12 mouse cellular contexts compared by ENCODE assay signal in the genomic region with DNA sequence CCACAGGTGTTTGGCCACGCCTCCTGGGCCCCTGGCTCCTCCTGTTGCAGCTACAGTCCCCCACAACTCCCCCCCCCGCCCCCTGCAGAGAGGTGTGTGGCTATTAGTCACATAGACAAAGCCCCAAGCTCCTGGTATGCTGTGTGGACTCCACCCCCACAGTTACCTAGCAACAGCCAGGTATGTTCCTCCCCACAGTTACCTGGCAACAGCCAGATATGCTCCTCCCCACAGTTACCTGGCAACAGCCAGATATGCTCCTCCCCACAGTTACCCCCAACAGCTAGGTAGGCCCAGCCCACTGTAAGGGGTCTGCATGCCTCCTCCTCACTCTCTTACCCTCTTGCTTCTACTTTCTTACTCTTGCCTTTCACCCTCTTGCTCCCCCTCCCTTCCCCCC. TPM values are rescaled to one million over a fixed set of nuclear protein-coding genes. Genes with fewer than 3 reads are reported as not detected.
DNase-seq lines count a peak whose midpoint lies in the region; ATAC-seq and TF ChIP-seq lines count a peak whose summit lies in the region.
"Had no signal": no experiment of that assay in that cellular context is flagged by ENCODE, and none has a peak within 500 bp of the region (broad histone marks: within the 10 kb centered on the region; RNA-seq: fewer than 3 reads in every experiment).

No protein-coding gene starts in this region.

- 0 out of 2 replicates have a peak, but pooled peaks cover 13% of the 10 kb centered on the region for H3K4me1 ChIP-seq in lung, embryonic 15.5 days
- no peaks in the 10 kb centered on the region for H3K4me1 ChIP-seq in lung, adult 2 months (ENCODE audit: control insufficient read depth, insufficient read depth, low read length)
- peaks cover 4% of the 10 kb centered on the region; the same call in 1 of the 2 replicates for H3K4me1 ChIP-seq in intestine, embryonic 16.5 days (ENCODE audit: control insufficient read depth, insufficient read depth, low read length)
- no peaks in the 10 kb centered on the region for H3K4me1 ChIP-seq in stomach, postnatal 0 days (replicated peaks; ENCODE audit: control insufficient read depth, insufficient read depth)
- H3K4me1 ChIP-seq: limb, embryonic 15.5 days had no signal

- DNase-seq in lung, adult 2 months, result no peak
- peak; percentile 44 for DNase-seq in embryo, embryonic 9.5 days (ENCODE audit: extremely low spot score)
- peak; percentile 62 for DNase-seq in stomach, postnatal 0 days (ENCODE audit: low spot score)
- DNase-seq in frontal cortex, postnatal 10 days (ENCODE audit: low spot score in 2 of 2), result no peak
- no peak for DNase-seq in frontal cortex, postnatal 36 days (ENCODE audit: low spot score in 2 of 2)
- DNase-seq: adrenal gland, adult 2 months; cerebellum, postnatal 10 days had no signal

- no peak overlapping the region for H3K4me3 ChIP-seq in lung, embryonic 15.5 days
- H3K4me3 ChIP-seq in lung, adult 2 months (replicated peaks; ENCODE audit: extremely low read depth, low read depth, low read length), result no peak overlapping the region
- no peak overlapping the region for H3K4me3 ChIP-seq in intestine, embryonic 16.5 days (ENCODE audit: low read length)
- H3K4me3 ChIP-seq in stomach, postnatal 0 days (ENCODE audit: low read depth, low read length), result no peak overlapping the region
- H3K4me3 ChIP-seq: limb, embryonic 15.5 days; midbrain, embryonic 12.5 days had no signal

- TF ChIP-seq POLR2A in lung, adult 2 months (IDR thresholded peaks at IDR 0.05; ENCODE audit: borderline replicate concordance, extremely low read depth, low read depth, low read length), result no peak

- 5% methylated on average over 2 of the region's 2 CpGs for WGBS in lung, embryonic 15.5 days
- WGBS in lung, adult 2 months, result 27% methylated on average over 2 of the region's 2 CpGs
- WGBS in intestine, embryonic 16.5 days, result 13% methylated on average over 2 of the region's 2 CpGs
- 0% methylated on average over 2 of the region's 2 CpGs for WGBS in stomach, postnatal 0 days

- 0 out of 2 replicates have a peak, but pooled peaks have one; percentile 43 for ATAC-seq in lung, embryonic 15.5 days (ENCODE audit: borderline replicate concordance, extremely low read depth, low FRiP score, low TSS enrichment)
- peak; percentile 39 for ATAC-seq in intestine, embryonic 16.5 days
- ATAC-seq in stomach, postnatal 0 days (ENCODE audit: low FRiP score, low TSS enrichment), result peak; percentile 61; the same call in 1 of the 2 replicates

- no peak for TF ChIP-seq EP300 in stomach, postnatal 0 days (optimal IDR thresholded peaks at IDR 0.05)

- H3K27me3 ChIP-seq in lung, embryonic 15.5 days, result no peaks in the 10 kb centered on the region
- H3K27me3 ChIP-seq in intestine, embryonic 16.5 days (replicated peaks; ENCODE audit: control insufficient read depth, insufficient read depth, low read length), result no peaks in the 10 kb centered on the region
- H3K27me3 ChIP-seq in stomach, postnatal 0 days (ENCODE audit: control insufficient read depth, insufficient read depth, low read length), result no peaks in the 10 kb centered on the region
- H3K27me3 ChIP-seq: limb, embryonic 15.5 days; midbrain, embryonic 12.5 days had no signal

- no peak for TF ChIP-seq CTCF in lung, adult 2 months (IDR thresholded peaks at IDR 0.05; ENCODE audit: insufficient read depth, low read length)
- no peak for TF ChIP-seq CTCF in stomach, postnatal 0 days (IDR thresholded peaks at IDR 0.05; ENCODE audit: low read depth)

- no peaks in the 10 kb centered on the region for H3K9me3 ChIP-seq in lung, embryonic 15.5 days
- H3K9me3 ChIP-seq in intestine, embryonic 16.5 days (ENCODE audit: control insufficient read depth, low read length), result no peaks in the 10 kb centered on the region
- no peaks in the 10 kb centered on the region for H3K9me3 ChIP-seq in stomach, postnatal 0 days (ENCODE audit: control insufficient read depth, low read length)
- H3K9me3 ChIP-seq: limb, embryonic 15.5 days; midbrain, embryonic 12.5 days had no signal

- no peaks in the 10 kb centered on the region for H3K36me3 ChIP-seq in lung, embryonic 15.5 days
- no peaks in the 10 kb centered on the region for H3K36me3 ChIP-seq in intestine, embryonic 16.5 days (ENCODE audit: control insufficient read depth, insufficient read depth, low read length)
- no peaks in the 10 kb centered on the region for H3K36me3 ChIP-seq in stomach, postnatal 0 days (ENCODE audit: control insufficient read depth, insufficient read depth, low read length)
- H3K36me3 ChIP-seq: limb, embryonic 15.5 days; midbrain, embryonic 12.5 days had no signal

- no peak overlapping the region for H3K27ac ChIP-seq in lung, embryonic 15.5 days
- no peak overlapping the region for H3K27ac ChIP-seq in intestine, embryonic 16.5 days (ENCODE audit: low read length)
- H3K27ac ChIP-seq in stomach, postnatal 0 days (replicated peaks), result no peak overlapping the region
- H3K27ac ChIP-seq: limb, embryonic 15.5 days; midbrain, embryonic 12.5 days had no signal

- no peak overlapping the region for H3K4me2 ChIP-seq in lung, embryonic 15.5 days
- no peak overlapping the region for H3K4me2 ChIP-seq in intestine, embryonic 16.5 days (ENCODE audit: low read depth, low read length)
- H3K4me2 ChIP-seq in stomach, postnatal 0 days (replicated peaks; ENCODE audit: low read depth), result no peak overlapping the region
- H3K4me2 ChIP-seq: limb, embryonic 15.5 days; midbrain, embryonic 12.5 days had no signal

- H3K9ac ChIP-seq in lung, embryonic 15.5 days, result no peak overlapping the region
- H3K9ac ChIP-seq in intestine, embryonic 16.5 days (ENCODE audit: low read depth, low read length), result no peak overlapping the region
- H3K9ac ChIP-seq in stomach, postnatal 0 days (ENCODE audit: low read length), result no peak overlapping the region
- H3K9ac ChIP-seq: limb, embryonic 15.5 days; midbrain, embryonic 12.5 days had no signal

RNA-seq across cellular contexts. Expression of a gene that starts 11.8 kb away (rescaled TPM):
- not detected in 2 replicates for polyA plus RNA-seq in lung, embryonic 15.5 days (2015; fragmentation: Nextera tagmentation; extraction: Ambion mirVana)
- polyA plus RNA-seq in lung, adult 2 months (2012; rRNA removed), result 0.97 and 1.0 TPM in 2 replicates
- polyA plus RNA-seq in intestine, embryonic 16.5 days (2015; fragmentation: Nextera tagmentation; extraction: Ambion mirVana), result not detected in 2 replicates
- not detected in 2 replicates for polyA plus RNA-seq in stomach, postnatal 0 days (2015; fragmentation: Nextera tagmentation; extraction: Ambion mirVana)
- polyA plus RNA-seq: limb, embryonic 15.5 days; midbrain, embryonic 12.5 days; stomach, embryonic 16.5 days had no signal

RNA-seq across cellular contexts. Expression of a gene that starts 54.3 kb away (rescaled TPM):
- 5.8 and 6.3 TPM in 2 replicates for polyA plus RNA-seq in lung, embryonic 15.5 days (2015; fragmentation: Nextera tagmentation; extraction: Ambion mirVana)
- polyA plus RNA-seq in lung, adult 2 months (2012; rRNA removed), result 23.7 and 29.1 TPM in 2 replicates
- polyA plus RNA-seq in intestine, embryonic 16.5 days (2015; fragmentation: Nextera tagmentation; extraction: Ambion mirVana), result 8.5 and 9.6 TPM in 2 replicates
- polyA plus RNA-seq in stomach, postnatal 0 days (2015; fragmentation: Nextera tagmentation; extraction: Ambion mirVana), result 1.6 and 1.8 TPM in 2 replicates

Comparison
In these comparisons a context has a peak if more than half of its experiments do, and no peak if none do; other contexts are left out.
1. DNase-seq: peak in embryo, embryonic 9.5 days (single experiment) and stomach, postnatal 0 days (single experiment); none in lung, adult 2 months (single experiment), frontal cortex, postnatal 10 days (0 of 2) and frontal cortex, postnatal 36 days (0 of 2).
2. Peak in every context shown above with its lines, with median percentiles within 50 percentile points of each other: ATAC-seq.